Mouse (Mus musculus): ENCODE data around the gene Tor1aip2.

Tor1aip2 gene

DNA sequence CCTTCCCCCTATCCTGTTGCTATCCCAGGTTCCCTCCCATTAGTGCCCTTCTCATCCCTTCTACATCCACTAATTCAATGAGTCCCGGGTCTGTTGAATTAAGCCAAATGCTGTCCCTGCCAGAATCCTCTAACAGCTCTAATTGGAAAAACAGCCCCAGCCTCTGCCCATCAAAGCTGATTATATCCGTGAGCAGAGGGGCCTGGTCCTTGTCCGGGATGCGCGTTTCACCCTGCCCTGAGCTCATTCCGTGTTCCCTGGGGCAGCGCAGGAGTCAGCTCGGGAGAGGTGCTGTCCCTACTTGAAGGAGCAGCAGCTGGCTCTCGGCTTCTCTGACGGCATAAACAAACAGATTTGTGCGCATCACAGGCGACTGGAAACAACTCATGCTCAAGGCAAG is 76.5 kb downstream of the Tor1aip2 start:
- no peak for DNase-seq (ENCODE audit: low spot score)

DNA sequence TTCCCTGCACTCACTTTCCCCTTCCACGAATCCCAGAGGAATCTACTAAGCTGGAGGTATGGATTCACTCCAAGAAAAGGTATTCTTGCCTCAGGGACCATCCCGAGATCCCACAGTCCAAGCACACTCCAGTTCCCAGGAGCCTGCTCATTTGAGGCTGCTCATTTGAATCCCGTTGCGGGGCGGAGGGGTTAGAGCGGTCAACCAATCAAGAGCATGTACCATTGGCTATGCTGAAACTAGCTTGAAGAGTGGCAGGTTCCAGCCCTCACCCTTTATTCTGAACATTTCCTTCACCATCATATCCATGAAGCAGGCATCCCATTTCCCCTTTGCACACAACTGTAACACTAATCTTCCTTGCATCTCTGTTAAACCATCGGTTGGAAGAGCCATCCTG is 76.9 kb downstream of the Tor1aip2 start:
- no peak for DNase-seq (ENCODE audit: low spot score)

DNA sequence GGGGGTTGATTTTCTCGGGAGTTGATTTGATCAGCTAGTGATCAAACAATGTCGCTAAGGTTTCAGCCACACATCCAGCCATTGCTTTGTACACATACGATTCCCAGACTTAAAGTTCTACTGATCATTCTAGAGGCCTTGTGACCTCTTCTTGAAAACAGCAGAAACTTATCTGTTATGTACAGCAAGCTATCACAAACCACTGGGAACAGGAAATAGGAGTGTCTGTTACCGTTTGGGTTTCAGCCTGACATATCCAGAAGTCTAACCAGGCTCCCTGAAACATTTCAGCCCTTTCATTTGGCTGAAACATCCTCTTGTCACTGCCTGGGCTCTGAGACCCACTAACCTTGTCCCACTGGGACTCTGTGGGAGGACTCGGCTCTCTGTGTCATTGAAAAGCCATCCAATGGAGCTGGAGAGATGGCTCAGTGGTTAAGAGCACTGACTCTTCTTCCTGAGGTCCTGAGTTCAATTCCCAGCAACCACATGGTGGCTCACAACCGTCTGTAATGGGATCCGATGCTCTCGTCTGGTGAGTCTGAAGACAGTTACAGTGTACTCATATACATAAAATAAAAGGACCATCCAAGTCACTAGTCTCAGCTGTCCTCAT is 78.8 kb downstream of the Tor1aip2 start:
- no peak for DNase-seq (ENCODE audit: low spot score)

GRCm38 (mm10) chr1:156116770-156117169 is 81.6 kb downstream of the Tor1aip2 start:
- no peak for DNase-seq (ENCODE audit: low spot score)
